Mouse (Mus musculus): Measurements from ENCODE around the gene Dnaaf3.

Gene Dnaaf3

DNA sequence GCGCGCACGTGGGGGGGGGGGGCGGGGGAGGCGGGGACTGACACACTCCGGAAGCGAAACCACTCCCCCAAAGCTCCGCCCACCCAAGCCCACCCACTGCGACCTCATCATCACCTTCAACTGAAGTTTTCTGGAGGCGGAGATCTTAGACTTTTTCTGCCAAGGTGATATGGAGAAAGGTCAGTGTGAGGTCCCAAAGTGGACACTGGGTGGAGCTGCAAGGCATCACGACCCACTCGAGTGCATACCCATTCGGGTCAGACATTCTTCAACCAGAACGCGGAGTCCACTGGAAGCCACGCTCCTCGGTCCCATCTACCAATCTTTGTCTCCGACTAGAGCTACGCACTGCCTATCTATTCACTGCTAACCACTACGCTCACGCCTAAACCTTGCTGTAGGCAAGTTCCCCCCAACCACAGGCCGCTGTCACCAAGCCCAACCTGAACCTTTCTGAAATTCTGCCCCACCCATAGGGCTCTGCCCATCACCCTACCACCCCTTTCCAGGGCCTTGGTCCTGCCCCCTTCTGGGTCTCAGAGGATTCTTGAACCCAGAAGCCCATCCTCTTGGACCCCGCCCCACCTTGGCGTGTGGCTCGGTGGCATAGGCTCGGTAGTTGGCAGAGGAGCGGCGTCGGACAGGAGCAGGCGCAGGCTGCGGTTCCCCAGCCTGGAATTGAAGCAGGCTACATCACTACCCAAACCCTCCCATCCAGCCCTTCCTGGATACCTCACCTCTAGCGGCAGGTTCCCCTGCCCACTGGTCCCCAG is 10.8 kb downstream of the Dnaaf3 start:
- no peak for DNase-seq

DNA sequence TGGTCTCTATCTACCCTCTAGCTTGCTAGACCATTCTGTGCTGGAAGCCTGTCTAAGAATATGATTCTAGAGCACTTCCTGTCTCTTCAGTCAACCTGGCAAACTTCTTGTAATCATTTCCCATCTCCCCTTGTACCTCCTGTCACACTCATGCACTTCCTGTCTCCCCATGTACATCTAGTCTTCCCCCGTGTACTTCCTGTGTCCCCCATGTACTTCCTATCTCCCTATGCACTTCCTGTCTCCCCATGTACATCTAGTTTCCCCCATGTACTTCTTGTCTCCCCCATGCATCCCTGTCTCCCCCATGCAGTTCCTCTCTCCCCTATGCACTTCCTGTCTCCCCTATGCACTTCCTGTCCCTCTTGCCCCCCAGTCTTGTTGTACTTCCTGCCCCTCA is 13.8 kb downstream of the Dnaaf3 start:
- DNase-seq: no peak

DNA sequence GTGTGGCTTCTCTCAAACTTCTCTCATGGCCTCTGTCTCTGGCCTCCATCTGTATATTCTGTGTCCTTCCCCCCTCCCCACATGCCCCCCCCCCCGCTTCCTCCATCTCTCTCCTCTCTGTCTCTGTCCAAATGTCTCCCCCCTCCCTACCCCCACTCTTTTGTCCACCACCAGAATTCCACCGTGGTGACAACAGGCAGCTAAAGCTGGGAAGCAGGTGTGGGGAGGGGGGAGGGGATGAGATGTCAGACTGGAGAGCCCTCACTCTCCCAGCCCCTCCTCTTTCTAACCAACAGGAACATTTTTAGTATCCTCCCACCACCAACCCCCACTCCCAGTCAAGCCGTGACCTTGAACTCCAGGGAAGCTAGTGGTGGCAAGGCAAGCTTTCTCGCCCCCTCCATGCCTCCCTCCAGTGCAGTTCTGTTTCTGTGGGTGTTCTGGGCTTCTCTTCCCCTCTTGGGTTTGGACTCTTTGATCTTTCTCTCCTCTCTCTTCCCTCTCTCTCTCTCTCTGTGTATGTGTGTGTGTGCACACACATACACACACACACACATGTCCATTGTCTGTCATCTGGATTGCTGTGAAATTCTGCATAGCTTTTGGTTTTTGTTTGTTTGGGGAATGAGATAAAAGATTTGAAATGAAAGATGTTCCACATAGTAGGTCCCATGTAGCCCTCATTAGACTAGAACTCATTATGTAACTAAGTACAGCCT is 15.8 kb downstream of the Dnaaf3 start, which contains the start of gene Tnnt1:
Gene Tnnt1 (minus strand): TSS at position 51 of the 719 bp plus-strand sequence.
- no peak for DNase-seq

DNA sequence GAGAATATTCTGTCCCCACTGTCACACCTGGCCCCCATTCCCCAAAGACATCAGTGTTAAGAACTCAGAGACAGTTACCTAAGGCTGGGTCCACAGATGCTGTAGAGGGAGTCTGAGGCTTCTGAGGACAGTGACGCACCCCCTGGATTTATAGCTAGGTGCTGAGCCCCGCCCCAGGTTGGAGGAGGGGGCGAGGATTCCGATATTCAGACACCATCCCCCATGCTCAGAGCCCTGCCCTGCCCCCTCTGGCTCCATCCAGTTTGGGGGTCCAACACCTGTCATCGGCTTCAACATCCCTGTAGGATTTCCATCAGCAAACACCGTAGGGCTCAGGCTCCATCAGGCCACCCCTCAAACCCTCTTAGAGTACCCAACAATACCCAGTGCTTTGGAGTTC is 16.4 kb downstream of the Dnaaf3 start:
- DNase-seq: no peak

DNA sequence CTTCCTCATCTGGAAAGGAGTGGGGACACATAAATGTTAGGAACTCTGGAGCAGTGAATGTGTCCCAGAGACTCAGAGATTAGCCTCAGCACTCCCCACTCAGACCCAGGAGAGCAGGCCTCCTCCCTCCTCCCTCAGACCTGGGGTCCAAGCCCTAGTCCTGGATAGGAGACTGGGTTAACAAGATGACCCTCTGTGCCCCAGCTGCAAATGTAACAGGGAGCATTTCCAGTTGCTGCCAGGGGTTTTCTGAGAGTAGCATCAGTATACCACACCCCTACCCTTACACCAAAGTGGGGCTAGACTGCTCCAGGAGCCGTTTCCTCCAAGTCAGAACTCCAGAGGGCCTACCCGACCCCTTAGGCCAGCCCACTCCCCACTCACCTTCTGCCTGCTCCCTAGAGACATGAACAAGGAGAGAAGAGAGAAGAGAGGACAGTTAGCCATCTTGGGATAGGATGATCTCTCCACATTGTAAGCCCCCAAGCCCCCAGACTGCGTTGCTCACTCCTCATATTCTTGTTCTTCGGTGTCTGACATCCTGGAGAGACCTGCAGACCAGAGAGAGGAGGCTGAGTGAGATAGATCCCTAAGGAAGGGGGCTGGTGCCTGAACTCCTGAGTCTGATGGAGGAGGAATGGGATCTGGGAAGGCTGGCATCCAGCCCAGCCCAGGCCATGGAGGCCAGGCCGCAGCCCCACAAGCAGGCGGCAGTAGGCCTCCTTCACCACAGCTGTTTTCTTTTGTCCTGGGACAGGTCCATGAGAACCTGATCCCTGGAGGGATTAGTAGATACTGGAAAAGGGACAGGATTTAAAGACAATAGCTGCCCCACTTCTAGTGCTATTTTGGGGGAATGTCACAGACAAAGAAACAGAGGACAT is 18.2 kb downstream of the Dnaaf3 start:
- DNase-seq: no peak

DNA sequence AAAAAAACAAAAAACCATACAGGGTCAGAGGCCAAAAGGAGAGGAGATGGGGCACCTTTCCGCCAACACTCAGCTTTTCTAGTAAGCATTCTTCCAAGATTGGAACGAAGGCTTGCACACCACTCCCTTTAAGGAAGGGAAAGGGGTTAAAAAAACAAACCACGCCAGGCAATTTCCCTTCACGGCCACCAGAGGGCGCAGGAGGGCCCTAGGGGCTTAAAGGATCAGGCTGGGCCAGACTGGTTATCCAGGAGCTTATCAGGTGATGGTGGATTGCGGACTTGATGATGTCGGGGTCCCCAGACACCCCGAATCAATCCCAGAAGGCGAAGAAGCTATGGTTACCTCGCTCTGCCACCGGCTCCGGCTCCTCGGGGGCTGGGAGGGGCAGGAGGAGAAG is 19.0 kb downstream of the Dnaaf3 start:
- DNase-seq: peak; percentile 42

DNA sequence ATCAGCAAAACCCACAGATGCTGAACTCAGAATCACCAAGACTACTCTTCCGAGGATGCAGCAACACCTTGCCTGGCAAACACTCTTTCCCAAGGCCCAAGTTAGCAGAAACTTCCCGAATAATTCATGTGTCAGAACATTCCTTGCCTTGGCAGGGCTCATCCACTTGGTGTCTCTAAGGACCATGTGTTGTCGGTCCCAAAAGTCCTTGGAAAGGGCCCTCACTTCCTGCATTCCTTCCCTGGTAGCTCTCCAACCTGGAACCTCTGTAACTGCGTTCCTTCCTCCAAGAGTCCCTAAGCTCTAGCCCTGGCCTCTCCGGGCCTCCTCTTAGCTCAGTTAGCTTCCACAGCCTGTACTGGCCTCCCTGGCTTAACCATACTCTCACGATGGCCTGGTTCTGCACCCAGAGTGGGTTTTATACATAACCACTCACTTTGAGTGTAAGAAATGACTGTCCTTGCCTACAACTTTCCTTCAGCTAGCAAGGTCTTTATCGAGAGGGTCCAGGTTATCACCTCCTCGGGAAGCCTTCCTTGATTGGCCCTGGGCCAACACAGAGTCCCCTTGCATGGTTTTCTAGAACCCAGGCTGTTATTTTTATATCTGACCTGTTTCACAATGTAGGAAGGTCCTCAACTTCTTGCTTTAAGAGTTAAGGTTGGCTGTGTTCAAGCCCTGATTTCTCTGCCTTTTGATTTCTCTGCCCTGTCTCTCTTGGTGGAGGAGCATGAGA is 20.6 kb downstream of the Dnaaf3 start:
- DNase-seq: no peak

DNA sequence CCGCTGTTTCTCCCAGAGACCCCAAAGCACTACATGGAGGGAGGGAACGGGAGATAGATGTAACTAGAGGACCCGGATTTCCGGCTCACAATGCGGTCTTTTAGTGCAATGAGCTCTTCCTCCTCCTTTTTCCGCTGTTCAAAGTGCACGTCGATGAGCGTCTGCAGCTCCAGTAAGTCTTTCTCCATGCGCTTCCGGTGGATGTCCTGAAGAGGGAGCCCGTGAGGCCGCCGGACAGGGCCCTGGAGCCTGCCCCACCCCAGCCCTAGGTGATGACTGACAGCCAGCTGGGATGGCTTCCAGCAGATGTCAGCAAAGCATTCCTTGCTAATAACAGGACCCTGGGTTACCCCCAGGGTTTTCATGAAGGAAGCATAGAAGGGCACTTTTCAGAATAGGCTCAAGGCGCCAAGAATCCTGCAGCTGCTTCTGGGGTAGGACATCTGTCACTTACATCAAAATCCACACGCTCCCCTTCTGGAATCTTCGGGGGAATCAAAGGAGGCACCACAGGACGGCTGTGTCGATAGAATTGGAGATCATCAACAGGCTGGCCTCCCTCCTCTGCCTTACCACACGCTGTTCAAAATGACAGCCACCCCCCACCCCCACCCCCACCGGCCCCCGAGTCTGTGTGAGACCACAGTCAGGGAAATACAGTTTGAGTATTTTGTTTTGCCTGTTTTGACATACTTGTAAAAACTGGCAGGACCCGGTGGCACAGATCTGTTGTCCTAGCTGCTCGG is 22.2 kb downstream of the Dnaaf3 start:
- DNase-seq: peak; percentile 84

DNA sequence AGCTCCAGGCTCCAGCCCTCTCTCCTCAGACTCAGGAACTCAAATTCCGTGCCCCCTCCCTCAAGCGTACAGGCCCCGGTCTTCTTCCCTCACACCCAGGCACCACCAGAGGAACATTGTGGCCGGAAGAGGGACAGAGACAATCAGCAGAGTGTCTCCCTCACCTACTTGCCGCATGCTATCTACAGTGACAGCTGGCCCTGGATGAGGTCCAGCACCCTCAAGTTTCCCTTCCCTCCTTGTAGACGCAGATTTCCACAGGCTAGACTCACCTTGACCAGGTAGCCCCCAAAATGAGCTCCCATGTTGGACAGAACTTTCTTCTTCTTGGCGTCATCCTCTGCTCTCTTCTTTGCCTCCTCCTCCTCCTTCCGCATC is 23.5 kb downstream of the Dnaaf3 start:
- DNase-seq: no peak

DNA sequence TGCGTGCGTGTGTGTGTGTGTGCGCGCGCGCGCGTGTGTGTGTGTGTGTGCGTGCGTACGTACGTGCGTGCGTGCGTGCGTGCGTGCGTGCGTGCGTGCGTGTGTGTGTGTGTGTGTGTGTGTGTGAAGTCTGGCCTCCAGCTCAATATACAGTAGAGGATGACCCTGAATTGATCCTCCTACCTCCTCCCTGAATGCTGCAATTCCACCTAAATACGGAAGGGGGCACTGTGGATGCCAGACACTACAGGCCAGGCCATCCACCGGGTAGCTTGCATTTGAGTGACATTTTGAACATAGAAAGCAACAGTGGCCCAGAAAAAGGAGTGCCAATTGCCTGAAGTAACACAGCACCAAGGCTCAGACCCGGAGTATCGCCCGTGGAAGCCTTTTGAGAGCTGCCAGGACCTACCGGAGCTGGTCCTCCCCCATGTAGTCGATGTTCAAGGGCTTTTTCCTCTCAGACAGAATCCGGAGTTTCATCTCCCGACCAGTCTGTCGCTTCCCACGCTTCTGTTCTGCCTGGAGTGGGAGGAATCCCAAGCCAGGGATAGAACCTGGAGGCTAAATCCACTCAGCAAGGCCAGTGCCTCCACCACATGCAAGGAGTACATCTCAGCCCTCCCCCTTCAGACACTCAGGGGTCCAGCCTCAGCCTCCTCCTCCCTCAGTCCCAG is 24.1 kb downstream of the Dnaaf3 start:
- no peak for DNase-seq

DNA sequence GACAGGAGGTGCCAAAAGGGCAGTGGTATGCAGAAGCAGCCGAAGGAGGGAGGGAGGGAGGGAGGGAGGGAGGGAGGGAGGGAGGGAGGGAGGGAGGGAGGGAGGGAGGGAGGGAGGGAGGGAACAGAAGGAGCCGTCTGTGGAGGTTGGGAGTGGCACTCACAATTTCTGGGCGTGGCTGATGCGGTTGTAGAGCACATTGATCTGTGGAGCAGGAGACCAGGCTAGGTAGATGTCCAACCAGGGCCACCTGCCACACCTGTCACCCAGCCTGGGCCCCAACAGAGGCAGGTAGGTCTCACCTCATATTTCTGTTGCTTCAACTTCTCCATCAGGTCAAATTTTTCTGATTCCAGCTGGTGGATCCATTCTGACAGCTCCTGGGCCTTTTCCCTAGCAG is 25.0 kb downstream of the Dnaaf3 start:
- no peak for DNase-seq

DNA sequence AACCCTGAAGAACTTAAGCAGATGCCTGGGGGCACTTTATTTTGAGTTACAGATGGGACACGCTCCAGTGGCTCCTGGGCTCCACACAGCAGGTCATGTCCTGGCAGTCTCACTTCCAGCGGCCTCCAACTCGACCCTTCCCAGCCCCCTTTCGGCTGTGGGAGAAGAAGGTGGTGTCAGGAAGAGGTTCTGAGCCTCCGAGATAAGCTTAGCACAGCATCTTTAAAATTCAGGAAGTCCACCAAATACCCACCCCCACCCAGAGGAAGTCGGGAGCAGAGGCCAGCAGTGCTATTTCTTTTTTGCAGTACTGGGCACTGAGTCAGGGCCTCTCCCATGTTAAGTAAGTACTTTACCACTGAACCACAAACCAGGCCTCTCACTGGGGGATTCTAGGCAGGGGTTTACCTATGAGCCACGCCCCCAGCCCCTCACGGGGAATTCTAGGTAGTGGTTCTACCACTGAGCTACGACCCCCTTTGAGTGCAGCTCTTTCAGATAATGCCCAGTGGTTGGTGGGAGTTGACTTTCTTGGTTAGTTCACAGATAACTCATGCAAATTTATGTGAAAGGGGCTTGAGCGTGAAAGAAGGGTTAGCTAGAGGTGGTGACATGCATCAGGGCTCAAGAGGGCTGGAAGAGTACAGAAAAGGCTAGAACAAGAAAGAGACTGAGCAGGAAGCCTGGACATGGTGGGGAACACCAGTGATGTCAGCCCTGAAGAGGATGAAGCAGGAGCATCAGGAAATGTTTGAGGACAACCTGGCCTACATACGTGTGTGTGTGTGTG is 27.4 kb downstream of the Dnaaf3 start:
- no peak for DNase-seq

DNA sequence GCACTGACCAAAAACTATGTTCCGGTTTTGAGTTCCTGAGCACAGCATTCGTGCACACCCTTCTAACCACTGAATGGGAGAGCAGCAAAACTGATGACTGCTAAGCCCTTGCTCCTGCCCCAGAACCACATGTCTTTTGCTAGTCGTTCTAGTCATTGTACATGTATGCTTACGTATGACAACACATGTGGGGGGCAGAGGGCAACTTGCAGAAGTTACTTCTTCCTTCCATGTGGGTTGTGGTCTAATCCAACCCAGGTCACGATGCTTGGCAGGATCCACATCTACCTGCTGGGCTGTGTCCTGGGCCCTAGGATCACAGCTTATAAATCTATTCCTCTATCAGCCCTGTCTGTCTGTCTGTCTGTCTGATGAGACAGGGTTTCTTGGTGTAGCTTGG is 28.4 kb downstream of the Dnaaf3 start:
- DNase-seq: no peak

DNA sequence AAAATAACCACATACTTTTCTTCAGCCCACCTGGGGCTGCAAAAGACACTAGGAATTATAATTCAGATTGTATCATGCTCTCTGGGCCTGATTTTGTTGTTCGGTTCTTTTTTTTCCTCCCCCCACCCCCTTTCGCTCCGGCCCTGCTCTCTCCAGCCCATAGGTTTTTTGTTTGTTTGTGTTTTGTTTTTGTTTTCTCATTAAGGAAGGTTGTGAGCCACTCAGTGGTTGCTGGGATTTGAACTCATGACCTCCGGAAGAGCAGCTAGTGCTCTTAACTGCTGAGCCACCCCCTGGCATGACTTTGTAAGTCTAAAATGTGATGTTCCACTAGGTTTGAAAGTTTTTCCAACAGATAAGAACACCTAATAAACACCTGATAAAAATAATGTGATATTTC is 29.2 kb downstream of the Dnaaf3 start:
- no peak for DNase-seq

DNA sequence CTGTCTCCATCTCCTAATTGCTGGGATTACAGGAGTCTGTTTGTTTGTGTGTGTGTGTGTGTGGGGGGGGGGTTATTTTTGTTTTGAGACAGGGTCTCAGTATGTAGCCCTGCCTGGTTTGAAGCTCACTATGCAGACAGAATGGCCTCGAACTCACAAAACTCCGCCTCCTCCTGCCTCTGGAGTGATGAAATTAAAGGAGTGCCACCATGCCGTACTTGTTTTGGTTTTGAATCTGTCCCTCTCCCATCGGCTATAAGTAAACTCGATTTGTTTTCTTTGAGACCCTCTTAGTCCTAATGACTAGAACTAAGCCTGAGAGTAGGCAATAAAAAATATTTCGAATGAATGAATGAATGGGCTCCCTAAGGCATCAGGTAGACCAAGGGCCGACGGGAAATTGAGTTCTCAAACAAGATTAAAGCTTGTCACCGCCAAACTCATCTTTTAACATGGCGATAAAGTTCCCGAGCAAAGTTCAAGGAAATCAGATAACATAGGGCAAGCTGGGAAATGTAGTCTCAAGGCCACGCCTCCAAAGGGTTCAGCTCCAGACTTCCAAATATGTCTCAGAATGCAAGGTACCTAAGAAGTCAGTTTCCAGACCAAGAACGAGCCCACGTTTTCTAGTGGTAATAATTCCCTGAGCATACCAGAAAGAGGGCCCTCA is 29.7 kb downstream of the Dnaaf3 start:
- peak; percentile 66 for DNase-seq

DNA sequence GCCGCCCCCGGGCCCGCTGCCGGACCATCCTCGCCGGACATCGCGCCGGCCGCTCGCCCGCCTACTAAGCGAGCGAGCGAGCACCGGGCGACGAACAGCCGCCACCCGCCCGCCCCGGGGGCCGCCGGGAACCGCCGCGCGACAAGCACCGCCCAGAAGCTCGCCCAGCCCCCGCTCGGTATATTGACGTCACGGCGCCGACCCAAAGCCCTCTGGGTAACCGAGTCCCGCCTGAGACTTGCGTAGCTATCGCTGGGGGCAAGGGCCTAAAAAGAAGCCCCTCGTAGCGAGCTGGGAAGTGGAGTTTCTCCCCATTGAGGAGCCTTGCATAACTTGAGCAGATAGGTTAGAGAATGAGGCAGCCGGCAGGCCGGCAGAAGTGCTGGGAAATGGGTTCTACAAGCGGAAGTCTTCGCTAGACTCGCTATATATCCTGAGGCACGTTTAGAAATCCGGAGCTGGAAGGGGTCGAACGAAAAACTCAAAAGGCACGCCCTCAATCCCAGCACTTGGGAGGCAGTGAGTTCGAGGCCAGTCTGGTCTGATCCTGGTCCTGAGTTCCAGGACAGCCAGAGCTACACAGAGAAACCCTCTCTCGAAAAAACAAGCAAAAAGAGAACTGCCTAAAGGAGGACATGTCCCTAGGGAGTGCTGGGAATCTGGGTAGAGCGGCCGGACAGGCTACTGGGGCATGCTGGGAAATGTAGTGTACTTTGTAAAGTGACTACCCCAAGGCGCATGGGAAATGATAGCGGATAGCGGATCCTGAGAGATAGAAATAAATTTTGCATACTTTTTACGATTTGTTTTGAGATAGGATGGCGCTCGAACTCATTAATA is 30.5 kb downstream of the Dnaaf3 start, which contains the start of gene Ppp1r12c:
Gene Ppp1r12c (minus strand): TSS at position 123 of the 840 bp plus-strand sequence.
- peak; percentile 96 for DNase-seq

DNA sequence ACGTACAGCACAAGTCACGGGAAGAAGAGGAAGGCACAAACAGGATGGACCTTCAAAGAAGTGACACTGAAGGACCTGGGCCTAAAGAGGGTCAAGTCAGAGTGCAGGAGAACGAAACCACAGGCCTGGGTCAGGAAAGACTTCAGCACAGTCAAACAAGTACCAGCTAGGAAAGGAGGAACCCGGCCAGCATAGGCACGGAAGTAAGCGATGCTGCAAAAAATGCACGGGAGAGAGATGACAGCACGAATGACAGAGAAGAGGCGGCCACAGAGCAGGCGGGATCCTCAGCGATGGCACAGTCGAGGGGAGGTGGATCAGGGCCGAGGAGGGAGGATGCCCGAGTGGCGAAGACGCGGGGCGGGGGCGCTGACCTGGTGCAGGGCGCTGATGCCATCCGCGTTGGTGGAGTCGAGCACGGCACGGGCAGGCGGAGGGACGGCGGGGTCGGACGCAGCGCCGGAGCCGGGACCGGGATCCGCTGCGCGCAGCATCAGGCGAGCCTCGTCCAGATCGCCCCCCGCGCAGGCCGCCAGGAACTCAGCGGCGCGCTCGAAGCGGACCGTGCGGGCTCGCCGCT is 31.3 kb downstream of the Dnaaf3 start:
- DNase-seq: peak; percentile 59

DNA sequence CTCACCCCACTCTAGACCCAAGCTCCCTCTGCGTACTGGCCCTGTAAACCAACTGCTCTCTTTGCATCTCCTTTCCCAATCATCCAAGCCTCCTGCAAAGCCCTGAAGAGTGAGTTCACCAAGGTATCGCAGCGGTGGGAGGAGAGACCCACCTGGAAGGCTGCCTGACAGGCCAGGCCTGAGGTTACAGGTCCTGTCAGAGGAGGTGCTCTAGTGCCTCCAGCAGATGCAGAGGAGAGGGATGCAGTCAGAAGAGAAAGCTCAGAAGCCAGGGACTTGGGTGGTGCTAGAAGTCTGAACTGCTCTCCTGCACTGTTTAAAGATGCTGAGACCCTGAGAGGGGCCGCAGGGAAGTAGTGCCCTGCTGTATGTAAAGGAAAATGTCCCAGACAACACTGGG is 33.2 kb downstream of the Dnaaf3 start:
- no peak for DNase-seq
